Mouse (Mus musculus): Measurements from ENCODE around the gene Cnpy3. TPM values are rescaled to one million over a fixed set of nuclear protein-coding genes. Genes with fewer than 3 reads are reported as not detected.

Cnpy3 gene
- polyA plus RNA-seq, 1 experiment from 2014 or later = 67.7 TPM

DNA sequence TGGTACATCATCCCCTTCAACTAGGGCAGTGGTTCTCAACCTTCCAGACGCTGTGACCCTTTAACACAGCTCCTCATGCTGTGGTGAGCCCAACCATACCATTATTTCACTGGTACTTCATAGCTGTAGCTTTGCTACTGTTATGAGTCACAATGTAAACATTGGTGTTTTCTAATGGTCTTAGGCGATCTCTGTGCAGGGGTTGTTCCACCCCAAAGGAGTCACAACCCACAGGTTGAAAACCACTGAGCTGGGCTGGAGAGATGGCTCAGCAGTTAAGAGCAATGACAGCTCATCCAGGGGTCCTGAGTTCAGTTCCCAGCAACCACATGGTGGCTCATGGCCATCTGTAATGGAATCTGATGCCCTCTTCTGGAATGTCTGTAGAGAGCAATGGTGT lies 60.6 kb downstream of the Cnpy3 start:
- H3K9me3 ChIP-seq = no peaks in the 10 kb centered on the region
- H3K9ac ChIP-seq = no peak overlapping the region
- H3K4me3 ChIP-seq = no peak overlapping the region
- H3K4me1 ChIP-seq = no peaks in the 10 kb centered on the region
- no peak for ATAC-seq (ENCODE audit: low FRiP score, low read depth)
- H3K27ac ChIP-seq = no peak overlapping the region
- no peak overlapping the region for H3K4me2 ChIP-seq (replicated peaks)
- peaks cover 44% of the 10 kb centered on the region for H3K36me3 ChIP-seq
- WGBS = 86% methylated on average over 2 of the region's 2 CpGs
- no peaks in the 10 kb centered on the region for H3K27me3 ChIP-seq

- Histone ChIP-seq H3K9me3 (no peaks in the 10 kb centered on the region), H3K4me3 (no peak overlapping the region), H3K4me2 (replicated peaks) (no peak overlapping the region), H3K27ac (no peak overlapping the region), H3K9ac (no peak overlapping the region), H3K36me3 (peaks cover 44% of the 10 kb centered on the region), H3K27me3 (no peaks in the 10 kb centered on the region), H3K4me1 (no peaks in the 10 kb centered on the region)
- no peak for ATAC-seq (ENCODE audit: low FRiP score, low read depth)
- WGBS = 92% methylated on average over 12 of the region's 12 CpGs
Observed at GRCm38 (mm10) chr17:46690665-46691064, 61.3 kb downstream of the Cnpy3 start.

DNA sequence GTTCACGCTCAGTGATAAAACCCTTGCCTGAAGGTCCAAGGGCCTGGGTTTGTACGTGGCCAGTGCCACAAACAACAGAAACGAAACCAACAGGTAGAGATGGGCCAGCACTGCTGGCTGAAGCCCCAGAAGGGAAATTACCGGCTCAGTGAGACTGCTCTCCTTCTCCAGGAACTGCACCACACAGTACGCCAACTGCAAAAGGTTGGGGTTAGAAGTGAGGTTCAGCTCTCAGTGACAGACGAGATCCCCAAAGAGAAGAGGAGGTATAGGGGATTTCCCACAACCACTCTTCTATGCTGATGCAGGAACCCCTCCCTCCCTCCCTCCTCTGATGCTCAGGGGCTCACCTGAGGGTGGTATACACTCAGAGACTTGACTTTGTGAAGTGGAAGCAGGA lies 66.1 kb downstream of the Cnpy3 start:
- Histone ChIP-seq H3K27ac (no peak overlapping the region), H3K27me3 (no peaks in the 10 kb centered on the region), H3K4me3 (no peak overlapping the region), H3K9me3 (no peaks in the 10 kb centered on the region), H3K4me2 (replicated peaks) (no peak overlapping the region), H3K36me3 (peaks cover 58% of the 10 kb centered on the region), H3K9ac (no peak overlapping the region), H3K4me1 (peaks cover 8% of the 10 kb centered on the region)
- no peak for ATAC-seq (ENCODE audit: low FRiP score, low read depth)
- 92% methylated on average over 6 of the region's 6 CpGs for WGBS

Other genes starting within 250 kb of the Cnpy3 start
- gene Cul9, start 205.8 kb downstream of the Cnpy3 start, polyA plus RNA-seq (2015; fragmentation: Nextera tagmentation; extraction: Ambion mirVana) = 11.3 and 12.4 TPM in 2 replicates
- gene Srf, start 196.0 kb downstream of the Cnpy3 start, polyA plus RNA-seq (2015; fragmentation: Nextera tagmentation; extraction: Ambion mirVana) = 5.8 and 7.3 TPM in 2 replicates
- gene Ptk7, start 122.7 kb downstream of the Cnpy3 start, polyA plus RNA-seq (2015; fragmentation: Nextera tagmentation; extraction: Ambion mirVana) = 128 and 138 TPM in 2 replicates
- gene Klc4, start 106.2 kb downstream of the Cnpy3 start, polyA plus RNA-seq (2015; fragmentation: Nextera tagmentation; extraction: Ambion mirVana) = 26.4 and 26.5 TPM in 2 replicates
- gene Mrpl2, start 106.0 kb downstream of the Cnpy3 start, polyA plus RNA-seq (2015; fragmentation: Nextera tagmentation; extraction: Ambion mirVana) = 104 and 106 TPM in 2 replicates
- gene Cul7, start 101.9 kb downstream of the Cnpy3 start, polyA plus RNA-seq (2015; fragmentation: Nextera tagmentation; extraction: Ambion mirVana) = 63.2 and 66.0 TPM in 2 replicates
- 67.6 and 73.9 TPM in 2 replicates for gene Rrp36, start 77.9 kb downstream of the Cnpy3 start, polyA plus RNA-seq (2015; fragmentation: Nextera tagmentation; extraction: Ambion mirVana)
- gene Mea1, start 73.4 kb downstream of the Cnpy3 start, polyA plus RNA-seq (2015; fragmentation: Nextera tagmentation; extraction: Ambion mirVana) = 157 and 162 TPM in 2 replicates
- 127 and 135 TPM in 2 replicates for gene Klhdc3, start 71.3 kb downstream of the Cnpy3 start, polyA plus RNA-seq (2015; fragmentation: Nextera tagmentation; extraction: Ambion mirVana)
- gene Ppp2r5d, start 47.1 kb downstream of the Cnpy3 start, polyA plus RNA-seq (2015; fragmentation: Nextera tagmentation; extraction: Ambion mirVana) = 94.0 and 103 TPM in 2 replicates
- 26.8 and 27.0 TPM in 2 replicates for gene Pex6, start 40.8 kb downstream of the Cnpy3 start, polyA plus RNA-seq (2015; fragmentation: Nextera tagmentation; extraction: Ambion mirVana)
- 0.46 and 0.57 TPM in 2 replicates for gene Gnmt, start 23.0 kb downstream of the Cnpy3 start, polyA plus RNA-seq (2015; fragmentation: Nextera tagmentation; extraction: Ambion mirVana)
- 0.29 and 0.33 TPM in 2 replicates for gene Ptcra, start 11.5 kb upstream of the Cnpy3 start, polyA plus RNA-seq (2015; fragmentation: Nextera tagmentation; extraction: Ambion mirVana)
- 70.5 and 75.2 TPM in 2 replicates for gene 2310039H08Rik, start 20.4 kb upstream of the Cnpy3 start, polyA plus RNA-seq (2015; fragmentation: Nextera tagmentation; extraction: Ambion mirVana)
- 175 and 176 TPM in 2 replicates for gene Rpl7l1, start 30.5 kb upstream of the Cnpy3 start, polyA plus RNA-seq (2015; fragmentation: Nextera tagmentation; extraction: Ambion mirVana)
- gene Bicral, start 106.3 kb upstream of the Cnpy3 start, polyA plus RNA-seq (2015; fragmentation: Nextera tagmentation; extraction: Ambion mirVana) = 3.9 and 4.6 TPM in 2 replicates
- 57.8 and 58.0 TPM in 2 replicates for gene Tbcc, start 138.5 kb upstream of the Cnpy3 start, polyA plus RNA-seq (2015; fragmentation: Nextera tagmentation; extraction: Ambion mirVana)
- gene Prph2, start 158.2 kb upstream of the Cnpy3 start, polyA plus RNA-seq (2015; fragmentation: Nextera tagmentation; extraction: Ambion mirVana) = not detected in 2 replicates